Mouse (Mus musculus) embryo, embryonic 10.5 days (tissue): Measurements from ENCODE around the gene Ptprm.
A peak's percentile ranks its signal among the peaks of the same experiment; 100 is the strongest.

Source experiments
- DNase-seq: peaks from one replicate; pipeline ENCODE4 v3.0.0-alpha.2; 2015; ENCODE audit warnings: low spot score

Ptprm gene

DNA sequence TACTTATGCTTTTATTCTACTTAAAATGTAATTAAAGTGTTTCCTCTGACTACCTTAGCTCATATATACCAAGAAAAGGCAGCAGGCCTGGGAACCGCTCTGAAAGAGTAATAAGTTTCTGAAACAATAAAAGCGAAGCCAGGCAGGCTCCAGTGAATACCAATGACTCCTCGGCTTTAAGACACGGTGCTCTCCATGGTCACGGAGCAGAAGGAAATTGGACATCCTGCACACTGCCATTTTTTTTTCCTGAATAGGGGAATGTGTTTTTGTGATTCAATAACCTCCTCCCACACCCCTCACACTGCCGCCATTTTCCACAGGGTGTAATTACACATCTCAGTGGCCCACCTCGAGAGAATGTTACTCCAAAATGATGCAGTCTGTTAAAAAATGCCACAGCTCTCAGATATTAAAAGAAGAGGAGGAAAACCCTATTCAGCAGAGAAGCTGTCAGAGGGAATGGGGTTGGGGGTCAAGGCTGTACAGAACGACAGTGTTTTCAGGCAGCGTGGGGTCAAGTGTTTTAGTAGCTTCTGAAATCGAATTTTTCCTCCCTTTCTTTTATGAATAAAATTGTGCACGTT, 585.5 kb downstream of the Ptprm start:
- no peak for DNase-seq

DNA sequence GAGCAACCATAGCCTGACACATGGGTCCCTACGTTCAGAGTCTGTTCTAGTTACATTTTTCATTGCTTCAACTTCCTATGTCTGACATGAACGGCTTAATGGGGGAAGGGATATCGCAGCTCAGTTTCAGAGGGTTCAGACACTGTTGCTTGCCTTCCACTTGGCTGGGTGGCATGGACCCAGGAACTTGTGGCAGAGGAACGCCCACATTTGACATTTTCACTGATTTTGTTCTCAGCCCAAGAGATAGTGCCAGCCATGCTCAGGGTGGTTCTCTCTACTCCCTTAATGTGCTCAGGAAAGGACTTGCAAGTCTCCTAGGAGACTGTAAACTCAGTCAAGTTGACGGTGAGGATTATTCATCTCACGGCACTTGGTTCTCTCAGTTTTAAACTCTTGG, 588.1 kb downstream of the Ptprm start:
- DNase-seq: no peak

DNA sequence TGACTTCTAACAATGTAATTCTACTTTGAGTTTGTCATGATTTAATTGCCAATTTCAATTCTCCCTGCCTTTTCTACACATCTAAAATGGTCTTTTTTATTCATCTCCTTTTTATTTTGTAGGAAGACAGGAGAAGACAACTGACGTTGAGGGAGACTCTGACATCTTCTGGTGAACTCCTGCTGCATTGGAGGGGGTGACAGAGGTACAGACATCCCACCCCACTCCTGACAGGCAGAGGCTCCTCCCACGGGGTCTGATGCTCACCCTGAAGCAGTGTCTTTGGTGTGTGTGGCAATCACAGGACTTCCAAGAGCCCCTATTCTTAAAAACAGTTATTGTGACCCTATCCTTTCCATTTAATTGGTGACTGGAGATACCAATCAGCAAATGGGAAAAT, 589.8 kb downstream of the Ptprm start:
- DNase-seq: no peak

DNA sequence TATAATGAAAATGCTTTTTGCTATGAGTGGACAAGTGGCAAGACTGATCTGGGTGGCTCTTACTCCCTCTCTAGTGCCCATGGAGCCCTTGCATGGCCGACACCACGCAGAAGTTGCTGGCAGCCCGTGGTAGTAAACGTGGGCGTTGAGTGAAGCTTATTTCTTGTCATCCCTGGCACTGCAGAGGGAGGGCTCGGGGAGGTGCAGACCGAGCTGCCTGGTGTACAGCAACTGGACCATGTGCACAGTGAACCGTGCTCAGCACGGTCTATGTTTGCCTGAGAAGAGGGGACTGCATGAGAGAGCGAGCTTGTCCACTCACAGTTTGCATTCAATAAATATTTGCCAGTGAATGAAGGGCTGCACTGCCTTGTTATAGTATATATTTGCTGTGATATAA, 591.5 kb downstream of the Ptprm start:
- no peak for DNase-seq

DNA sequence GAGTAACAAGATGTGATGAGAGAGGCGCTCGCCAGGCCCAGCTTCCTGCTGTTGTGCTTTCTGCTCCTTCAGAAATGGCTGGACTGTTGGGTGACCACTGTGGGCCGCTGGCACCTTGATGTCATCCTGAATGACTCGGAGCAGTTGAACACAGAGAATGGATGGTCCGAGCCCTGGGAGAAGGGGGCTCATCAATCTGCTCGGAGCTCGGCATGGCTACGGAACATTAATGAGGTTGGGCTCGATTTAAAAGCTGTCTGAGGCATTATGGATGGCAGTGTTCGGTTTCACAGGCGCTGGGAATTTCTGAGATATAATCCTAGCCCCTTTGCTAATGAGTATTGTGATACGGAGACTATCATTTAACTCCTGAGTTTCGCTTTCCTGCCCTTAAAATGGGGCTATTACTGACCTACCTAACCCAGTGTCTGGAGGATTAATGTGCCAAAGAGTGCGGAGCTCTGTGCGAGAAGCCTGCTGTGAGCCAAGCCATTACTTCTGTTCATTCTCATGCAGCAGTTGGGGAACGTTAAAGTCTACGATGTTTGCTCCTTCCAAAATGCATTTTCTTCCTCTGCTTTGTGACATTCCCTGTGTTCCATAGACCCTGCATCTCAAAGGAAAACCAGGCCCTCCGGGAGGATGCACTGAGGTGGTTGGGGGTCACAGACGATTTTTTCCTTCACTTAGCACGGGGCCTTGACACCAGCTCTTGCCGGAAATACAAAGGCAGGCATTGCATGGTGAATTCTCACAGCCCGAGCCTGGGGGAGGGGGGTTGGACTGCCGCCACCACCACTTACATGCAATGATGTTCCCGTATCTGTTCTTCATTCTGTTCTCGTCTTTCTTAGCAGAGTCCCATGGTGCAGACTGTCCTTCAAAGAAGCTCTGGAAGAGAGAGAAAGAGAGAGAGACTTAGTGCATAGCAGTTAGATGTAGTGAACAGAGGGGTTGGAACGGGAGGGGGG, 592.6 kb downstream of the Ptprm start:
- DNase-seq: peak; percentile 47

DNA sequence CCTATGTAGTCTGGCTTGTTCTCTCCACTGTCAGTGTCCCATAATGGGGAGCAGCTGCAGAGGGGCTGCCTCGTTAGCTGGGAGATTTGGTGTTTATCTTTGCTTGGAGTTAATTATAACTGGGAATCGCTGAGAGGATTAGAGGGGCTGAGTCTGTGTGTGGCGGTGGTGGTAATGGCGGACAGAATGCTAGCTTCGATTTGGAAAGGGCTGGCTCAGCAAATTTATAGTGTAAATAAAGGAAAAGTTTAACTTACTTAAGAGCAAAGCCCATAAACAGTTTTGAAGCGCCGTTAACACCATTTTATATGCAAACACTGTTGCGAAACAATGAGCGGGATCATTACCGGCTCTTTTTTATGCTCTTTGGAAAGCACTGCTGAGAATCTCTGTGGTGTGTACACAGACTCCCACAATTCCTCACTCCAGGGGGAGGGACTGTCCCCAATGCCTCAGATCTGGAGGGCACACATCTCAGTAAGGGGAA, 597.2 kb downstream of the Ptprm start:
- peak; percentile 31 for DNase-seq

DNA sequence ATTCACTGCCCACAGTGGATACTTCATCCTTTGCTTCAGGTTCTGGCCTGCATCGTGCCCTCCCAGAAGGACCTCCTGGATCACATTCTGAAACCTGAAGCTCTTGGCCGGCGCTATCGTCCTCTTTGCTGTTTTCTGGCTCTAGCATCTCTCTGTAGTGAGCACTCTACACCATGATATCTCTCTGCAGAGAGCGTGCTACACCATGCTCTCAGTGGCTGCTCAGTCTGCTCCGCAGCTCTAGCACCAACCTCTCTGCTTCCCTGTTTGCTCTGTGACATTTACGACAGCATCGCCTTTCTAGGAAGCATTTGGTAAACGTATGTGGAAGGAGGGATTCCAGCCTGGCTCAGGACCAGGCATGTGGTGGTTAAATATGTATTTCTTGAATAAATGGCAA, 597.8 kb downstream of the Ptprm start:
- no peak for DNase-seq

DNA sequence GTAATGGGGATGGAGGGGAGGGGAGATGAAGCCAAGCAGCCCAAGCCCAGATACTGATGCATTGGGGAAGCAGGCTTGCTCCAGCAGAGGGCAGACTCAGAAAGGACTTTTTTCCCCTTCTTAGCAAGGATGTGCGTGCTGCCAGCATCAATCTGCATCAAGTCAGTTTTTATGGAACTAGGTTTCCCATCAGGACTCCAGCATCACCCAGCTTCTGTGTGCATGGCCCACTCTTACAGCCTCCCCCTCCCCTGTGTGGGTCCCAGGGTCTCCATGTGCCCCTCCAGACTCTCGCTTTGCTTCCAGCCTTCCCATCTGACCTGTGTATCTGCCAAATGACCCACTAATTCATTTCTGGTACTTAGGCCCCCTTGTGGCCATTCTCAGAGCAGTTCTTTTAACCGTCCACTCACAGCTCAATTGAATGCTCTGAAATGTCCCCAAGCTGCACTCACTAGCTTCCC, 599.0 kb downstream of the Ptprm start:
- peak; percentile 86 for DNase-seq

DNA sequence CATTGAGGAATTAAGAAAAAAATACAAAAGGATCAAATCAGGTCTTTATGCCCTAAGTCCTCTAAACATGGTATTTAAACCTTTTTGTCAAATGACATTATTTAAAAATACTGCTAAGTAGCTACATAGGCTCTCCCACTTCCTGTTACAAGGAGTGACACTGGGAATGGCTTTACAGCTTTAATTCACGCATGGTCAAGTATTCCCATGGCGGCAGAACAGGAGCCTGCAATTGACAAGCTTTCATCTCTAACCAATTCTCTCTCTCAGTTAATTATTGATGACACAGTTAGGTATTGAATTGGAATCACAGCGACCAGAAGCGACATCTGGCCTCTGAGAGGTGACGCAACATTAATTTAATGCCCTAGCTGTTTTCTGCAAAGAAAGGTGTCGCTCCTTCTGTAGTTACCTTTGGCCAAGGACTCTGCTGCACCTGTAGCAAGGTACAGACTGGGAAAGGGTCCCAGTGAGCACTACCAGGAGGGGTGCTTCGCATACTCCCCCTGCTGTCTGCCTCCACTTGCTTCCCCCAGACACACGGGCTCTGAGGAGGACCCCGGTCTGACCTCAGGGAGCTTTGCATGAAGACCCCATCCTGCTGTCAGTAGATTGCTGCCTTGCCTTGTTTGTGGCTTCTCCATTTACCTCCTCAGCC, 599.9 kb downstream of the Ptprm start:
- no peak for DNase-seq

DNA sequence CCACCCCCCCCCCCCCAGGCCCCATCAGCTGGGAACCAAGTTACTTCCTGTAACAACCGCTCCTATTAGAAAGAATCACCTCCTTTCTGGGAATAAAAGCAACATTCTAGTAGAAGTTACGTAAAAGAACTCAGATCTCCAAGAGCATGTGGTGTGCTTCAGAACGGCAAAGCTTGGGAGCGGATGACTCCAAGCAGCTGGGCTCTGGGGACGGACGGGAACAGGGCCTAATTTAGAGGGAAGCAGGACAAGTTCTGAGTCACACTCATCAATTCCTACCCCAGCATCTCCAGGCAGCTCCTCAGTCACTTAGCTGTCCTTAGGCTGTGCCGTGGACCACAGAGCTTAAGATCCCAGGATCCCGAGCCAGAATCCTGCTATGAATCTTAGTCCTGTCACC, 602.5 kb downstream of the Ptprm start:
- DNase-seq: no peak

DNA sequence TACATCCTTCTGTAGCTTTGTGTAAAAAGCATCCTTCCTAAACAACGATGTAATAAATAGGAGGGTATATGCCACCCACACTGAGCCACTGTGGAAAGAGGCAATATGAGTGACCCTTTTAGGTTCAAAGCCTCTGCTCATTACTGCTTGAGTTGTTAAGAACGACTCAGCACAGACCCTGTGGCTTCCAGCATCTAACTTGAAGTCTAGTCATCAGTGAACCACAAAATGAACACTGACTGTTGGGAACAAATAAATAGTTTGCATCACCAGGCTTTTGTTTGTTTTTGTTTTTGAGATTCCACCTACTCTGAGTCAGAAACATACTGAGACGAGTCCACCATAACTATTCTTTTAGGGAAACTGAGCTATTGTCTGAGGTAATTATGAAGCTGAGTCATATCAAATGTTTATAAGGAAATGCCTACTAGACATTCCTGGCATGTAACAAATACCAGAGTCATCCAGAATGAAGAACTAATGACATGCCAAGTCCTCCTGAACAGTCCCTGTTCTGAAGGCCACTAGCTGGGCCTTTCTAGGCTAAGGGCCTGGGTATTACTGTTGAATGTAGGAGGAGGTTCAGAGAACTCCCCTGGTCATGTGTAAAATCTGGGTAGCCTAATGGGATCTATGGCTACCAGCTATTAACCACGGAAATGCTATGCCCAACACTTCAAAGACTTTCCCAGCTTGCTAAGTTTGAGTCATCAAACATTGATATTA, 603.6 kb downstream of the Ptprm start:
- no peak for DNase-seq

DNA sequence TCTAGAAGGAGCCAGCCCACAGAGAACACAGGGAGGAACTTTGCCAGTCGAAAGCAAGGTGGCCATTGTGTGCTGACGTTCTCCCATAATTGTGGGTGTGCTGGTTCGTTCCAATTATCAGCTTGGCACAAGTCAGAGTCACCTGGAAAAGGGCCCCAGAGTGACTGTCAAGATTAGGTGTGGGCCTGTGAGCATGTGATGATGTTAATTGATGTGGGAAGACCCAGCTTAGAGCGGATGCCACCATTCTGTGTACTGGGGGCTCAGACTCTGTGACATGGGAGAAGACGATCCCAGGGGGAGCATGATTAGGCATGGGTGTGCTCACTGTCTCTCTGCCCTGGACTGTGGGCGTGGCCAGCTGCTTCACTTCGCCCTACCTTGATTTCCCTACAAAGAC, 604.3 kb downstream of the Ptprm start:
- DNase-seq: no peak

DNA sequence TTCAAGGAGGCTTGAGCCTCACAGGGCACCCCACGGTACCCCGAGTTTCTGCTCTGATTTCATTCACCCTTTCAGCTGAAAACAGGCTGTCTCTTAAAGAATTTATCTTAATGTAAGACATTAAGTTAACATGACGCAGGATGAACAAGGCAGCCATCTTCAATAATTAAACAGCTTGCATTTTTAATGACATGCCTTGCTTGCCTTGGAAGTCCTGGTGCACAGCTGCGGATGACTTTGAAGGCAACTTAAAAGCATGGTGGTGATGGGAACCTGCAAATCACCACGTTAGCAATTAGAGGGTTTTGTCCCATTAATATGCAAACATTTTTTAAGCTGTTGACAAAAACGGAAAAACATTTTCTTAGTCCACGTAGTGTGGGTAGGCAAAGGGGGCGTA, 607.8 kb downstream of the Ptprm start:
- DNase-seq: no peak

DNA sequence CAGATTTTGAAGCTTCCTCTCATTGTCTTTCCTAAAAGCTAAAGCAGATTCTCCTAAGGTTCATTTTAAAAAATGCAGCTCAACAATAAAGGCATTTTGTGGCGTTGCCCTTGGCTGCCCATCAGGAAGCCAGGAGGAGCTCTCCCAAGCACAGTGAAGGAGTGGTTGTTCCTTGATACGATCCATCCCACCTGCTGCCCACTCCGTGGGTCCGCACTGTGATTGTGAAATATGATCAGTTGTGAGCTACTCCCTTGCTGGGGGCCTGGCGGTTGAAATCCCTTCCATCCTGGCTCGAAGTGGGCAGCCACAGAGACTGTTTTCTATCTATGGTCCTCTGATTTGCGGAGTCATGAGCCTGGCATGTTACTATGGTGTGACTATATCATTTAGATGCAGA, 610.9 kb downstream of the Ptprm start:
- DNase-seq: no peak

DNA sequence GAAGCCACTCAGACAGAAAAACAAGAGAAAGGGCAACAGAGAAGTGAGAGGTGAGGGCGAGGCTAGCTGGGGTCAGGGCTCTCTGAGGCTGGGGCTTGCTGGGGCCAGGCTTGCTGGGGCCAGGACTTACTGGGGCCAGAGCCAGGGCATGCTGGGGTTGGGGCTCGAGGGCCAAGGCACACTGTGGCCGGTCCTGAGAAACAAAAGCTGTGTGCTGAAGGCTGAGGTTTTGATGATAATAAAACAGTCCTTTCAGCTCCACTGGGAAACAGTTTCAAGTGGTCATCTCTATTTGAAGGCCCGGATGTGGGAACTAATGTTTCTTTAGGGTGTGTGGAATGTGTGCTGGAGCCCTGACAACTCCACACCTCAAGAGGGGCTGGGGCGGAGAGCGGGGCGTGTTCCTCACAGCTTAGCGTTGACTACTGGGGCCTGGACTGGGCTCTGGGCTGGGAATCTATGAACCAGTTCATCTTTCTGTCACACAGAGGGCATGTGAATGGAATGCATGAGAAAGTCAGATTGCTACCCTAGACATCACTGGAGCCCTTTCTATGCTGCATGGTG, 615.4 kb downstream of the Ptprm start:
- DNase-seq: no peak

DNA sequence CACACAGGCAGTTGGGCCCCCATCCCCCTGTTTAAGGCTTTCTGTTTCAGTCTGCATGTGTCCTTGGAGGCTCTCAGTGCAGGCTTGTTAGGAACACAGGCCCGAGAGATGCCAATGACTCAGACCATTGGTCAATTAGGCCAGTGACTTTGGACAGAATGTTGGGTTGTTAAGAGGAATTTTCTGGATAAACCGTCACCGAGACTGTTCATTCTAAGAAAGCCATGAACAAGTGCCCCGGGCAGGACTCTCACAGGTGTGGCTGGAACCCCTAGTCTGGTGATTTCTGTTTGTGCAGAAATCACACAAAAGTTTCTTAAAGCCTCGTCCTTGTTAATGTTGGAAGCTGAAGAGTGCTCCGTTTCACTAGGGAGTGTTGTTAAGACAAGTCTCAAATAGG, 615.9 kb downstream of the Ptprm start:
- no peak for DNase-seq

DNA sequence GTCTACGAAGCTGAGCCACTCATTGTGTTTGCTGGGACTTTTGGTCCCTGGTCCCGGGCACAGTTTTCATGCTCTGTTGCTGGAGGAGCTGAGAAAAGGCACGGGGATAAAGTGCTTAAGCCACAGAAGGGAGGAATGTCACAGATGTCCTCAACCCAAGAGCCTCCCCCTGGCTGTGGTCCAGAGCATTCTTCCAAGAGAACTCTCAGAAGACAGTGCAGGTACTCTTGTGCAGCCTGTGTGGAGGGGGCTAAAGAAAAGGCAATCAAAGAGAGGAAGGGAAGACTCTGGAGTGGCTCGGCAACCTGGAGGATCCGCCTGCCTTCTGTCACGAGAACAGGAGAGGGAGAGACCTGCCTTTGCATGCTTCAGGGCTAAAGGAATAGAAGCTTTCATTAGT, 617.8 kb downstream of the Ptprm start:
- no peak for DNase-seq

DNA sequence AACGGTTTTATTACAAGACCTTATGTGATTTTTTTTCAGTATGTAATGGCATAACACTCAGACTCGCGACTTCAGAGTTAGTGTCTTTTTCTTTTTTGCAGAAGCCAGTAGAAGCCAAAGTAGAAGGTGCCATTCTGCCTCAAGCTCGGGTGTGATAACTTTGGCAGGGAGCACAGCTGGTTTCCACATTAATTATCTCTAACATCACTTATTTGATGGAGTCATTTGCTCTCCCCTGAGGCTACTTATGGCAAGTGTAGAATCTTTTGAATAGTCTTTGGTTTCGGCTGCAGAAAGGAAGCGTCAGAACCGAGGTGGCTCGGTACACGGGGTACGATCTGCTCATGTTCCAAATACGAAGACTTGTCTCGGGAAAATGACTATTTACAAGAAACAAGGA, 620.7 kb downstream of the Ptprm start:
- DNase-seq: no peak

DNA sequence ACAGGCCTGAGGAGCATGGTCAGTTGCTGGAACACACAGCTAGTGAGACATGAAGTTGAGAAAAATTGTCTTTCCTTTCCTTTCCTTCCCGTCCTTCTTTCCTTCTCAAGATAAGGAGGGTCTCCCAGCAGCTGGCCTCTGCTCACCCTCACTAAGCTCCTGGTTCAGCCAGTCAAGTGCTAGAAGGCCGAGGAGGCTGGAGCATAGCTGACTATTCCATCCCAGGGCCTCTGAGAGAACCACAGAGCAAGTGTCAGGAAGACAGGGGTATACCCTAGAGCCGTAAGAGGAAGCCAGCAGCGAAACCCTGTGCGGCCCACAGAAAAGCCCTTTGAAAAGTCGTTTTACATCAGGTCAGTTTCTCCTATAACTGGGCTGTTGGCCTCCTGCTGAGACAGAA, 624.3 kb downstream of the Ptprm start:
- no peak for DNase-seq

DNA sequence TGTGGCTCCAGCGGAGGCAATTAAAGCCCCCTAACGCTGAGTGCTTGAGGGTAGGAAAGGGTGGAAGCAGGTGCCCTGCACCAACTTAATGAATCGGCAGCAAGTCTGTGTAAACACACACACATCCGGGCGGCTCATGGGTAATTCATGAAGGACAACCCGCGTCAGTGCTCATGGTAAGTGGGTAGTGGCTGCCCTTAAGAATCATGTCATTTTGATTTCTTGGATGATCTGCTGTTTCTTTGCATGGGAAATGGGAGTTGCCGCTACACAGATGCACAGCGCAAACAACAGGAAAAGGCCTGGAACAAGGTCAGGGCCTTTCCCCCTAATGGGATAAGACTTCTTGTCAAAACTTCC, 633.3 kb downstream of the Ptprm start:
- DNase-seq: no peak

DNA sequence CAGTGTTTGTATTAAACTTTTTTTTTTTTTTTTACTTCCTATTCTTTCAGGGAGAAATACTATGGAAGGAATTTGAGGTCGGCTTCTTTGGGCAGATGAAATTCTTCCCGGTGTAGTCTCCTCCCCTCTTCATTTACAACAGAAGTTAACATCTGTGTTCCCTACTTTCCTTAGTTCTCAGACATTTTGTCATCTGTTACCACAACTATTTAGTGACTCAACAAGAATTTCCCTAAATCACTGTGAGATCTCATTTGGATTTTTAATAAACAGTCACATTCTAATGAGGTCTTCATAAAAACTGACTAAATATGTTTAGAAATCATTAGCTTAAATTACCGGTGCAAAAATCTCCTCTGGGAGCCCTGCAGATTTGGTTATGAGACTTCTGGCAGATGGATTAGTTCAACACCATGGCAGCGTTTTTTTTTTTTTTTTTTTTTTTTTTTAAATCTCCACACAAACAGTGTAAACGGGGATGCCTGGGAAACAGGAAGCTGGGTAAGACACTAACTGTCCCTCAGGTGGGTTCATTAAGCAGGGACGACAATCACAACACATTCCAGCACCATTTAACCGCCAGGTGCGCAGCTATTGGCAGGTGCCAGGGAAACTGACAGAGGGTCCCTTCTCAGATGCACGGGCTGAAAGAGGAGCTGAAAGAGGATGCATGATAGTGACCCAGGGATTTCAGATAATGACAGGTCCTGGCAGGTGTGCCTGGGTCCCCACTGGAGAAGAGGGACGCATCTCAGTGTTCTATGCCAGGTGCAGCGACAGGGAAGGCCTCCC, 633.9 kb downstream of the Ptprm start:
- DNase-seq: no peak
